Mouse (Mus musculus) testis, adult 2 months (tissue): Measurements from ENCODE around the gene 3110082I17Rik.

Source experiments
- CTCF ChIP-seq: fragments of 200-500 bp; IDR thresholded peaks from 2 replicates; pipeline ENCODE4 v1.5.1; 2012; ENCODE audit warnings: low read depth, mild to moderate bottlenecking, inconsistent platforms, low read length, moderate library complexity; ENCODE audit not compliant: control insufficient read depth, insufficient read depth, insufficient replicate concordance
- POLR2A ChIP-seq: fragments of 200-500 bp; IDR thresholded peaks from 2 replicates; pipeline ENCODE4 v1.6.1; 2012; ENCODE audit warnings: low read depth, mild to moderate bottlenecking, inconsistent platforms, low read length, moderate library complexity; ENCODE audit not compliant: control insufficient read depth

- TF ChIP-seq CTCF (no peak), POLR2A (no peak)
Measured at GRCm38 (mm10) chr5:139353496-139353895, 106.8 kb downstream of the 3110082I17Rik start.
